Mouse (Mus musculus) adipocyte (in vitro differentiated cells): ENCODE measurements around the gene Gm4450.
"Not testable (repeated sequence)": the region's sequence is repeated elsewhere in the genome, so short reads cannot be mapped to it uniquely, and the experiment has no call there.

Source experiments
- DNase-seq: peaks from one replicate; pipeline ENCODE4 v3.0.0-alpha.2; 2016; ENCODE audit warnings: low spot score

The Gm4450 gene

DNA sequence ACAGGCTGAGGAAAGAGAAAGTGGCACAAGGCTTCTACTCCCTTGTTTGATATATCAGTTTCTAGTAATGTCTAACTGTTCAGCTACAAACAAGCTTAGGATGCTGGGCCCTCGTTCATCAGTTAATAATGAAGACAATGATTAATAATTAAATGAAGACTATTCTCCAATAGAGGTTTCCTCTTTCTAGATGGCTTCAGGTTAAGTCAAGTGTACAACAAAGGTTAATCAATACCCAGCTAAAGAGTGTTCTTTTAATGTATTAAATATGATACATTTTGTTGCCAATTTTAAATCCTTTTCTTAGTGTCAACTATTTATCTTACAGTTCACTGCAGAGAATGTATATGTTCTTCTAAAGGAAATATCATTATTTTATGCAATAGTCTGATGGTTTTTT, at the start of gene Gm4450:
Gene Gm4450, minus strand, starts transcription at position 101 of the 400 bp plus-strand sequence.
- not testable (repeated sequence) for DNase-seq

DNA sequence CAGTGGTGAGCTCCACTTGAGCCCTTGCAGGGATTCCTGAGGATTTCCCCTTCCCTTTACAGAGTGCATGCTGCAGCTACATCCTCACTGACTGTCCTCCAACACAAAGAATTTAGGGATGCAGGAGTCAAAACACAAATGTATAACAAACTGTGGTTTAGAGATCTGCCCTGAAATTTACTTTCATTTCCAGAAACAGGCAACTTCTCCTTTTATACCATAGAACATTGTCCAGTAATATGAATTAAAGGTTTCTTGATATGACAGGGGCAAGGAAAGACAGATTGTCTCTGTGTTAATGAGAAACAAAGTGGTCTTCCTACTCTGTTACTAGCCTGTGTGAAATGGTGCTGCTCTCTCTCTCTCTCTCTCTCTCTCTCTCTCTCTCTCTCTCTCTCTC, 40.5 kb upstream of the Gm4450 start:
- not testable (repeated sequence) for DNase-seq

DNA sequence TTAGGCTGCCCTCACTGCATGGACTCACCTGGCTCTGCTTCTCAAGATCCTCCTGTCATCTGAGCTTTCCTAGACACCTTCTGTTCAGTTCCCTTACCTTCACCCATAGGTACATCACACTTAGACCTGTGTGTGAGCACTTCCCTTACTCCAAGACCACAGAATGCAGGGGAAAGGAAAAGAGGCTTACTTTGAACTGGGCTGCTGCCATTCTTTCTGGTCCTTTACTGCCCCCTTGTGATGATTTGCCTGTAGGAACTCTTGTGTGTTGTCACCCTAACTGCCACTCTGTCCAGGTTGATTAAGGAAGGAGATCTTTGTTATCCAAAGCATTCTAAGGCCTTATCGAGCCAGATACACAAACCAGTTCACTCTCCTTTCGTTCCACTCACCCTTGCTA, 39.8 kb upstream of the Gm4450 start:
- DNase-seq, result not testable (repeated sequence)

DNA sequence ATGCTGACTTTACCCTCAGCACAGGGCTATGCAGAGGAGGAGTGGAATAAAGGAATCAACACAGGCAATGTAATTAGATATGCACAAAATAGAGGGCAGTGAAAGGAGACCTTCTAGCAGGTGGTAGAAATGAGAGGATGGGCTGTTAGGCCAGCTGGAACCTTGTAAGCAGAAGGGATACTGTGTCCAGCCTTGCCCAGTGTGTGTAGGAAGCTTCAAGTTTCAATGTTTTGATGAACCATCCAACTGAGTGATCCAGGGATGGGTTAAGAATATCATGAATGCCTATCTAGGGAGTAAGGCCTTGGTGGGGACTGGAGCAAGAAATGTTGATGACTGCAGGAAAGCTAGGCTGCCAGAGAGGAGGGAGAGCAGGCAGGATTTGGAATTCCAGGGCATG, 38.1 kb upstream of the Gm4450 start:
- not testable (repeated sequence) for DNase-seq

DNA sequence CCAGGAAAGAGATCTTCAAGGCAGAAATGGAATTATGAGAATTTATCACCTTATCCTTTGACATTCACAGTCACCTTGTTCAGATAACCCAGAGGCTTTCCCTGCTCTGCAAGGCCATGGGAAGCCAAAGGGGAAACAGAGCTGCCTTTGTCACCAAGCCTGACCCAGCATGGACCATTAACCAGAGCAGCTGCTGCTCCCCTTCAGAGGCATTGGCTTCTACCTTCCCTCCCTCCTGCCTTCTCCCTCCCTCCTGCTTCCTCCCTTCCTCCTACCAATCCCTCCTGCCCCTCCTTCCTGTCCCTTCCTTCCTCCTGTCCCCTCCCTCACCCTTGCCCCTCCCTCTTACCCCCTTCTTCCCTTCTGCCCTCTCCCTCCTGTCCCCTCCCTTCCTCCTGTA, 37.3 kb upstream of the Gm4450 start:
- not testable (repeated sequence) for DNase-seq

DNA sequence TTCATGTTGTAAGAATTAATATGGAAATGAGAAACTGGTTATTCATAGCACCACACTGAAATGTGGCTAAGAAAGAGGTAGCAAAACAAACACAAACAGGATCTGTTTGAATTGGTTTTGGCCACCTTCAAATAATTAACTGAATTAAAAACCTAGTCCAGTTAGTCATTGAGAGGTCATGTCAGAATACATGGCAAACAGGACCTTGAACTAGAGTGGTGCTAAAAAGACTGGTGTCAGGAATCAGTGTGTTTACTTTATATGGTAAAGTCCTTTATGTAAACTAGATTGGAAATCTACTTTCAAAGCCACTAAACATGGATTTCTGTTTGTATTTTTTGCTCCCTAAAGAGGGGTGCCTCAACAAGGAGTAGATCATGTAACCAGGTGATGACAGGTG, 14.6 kb upstream of the Gm4450 start:
- DNase-seq, result not testable (repeated sequence)

DNA sequence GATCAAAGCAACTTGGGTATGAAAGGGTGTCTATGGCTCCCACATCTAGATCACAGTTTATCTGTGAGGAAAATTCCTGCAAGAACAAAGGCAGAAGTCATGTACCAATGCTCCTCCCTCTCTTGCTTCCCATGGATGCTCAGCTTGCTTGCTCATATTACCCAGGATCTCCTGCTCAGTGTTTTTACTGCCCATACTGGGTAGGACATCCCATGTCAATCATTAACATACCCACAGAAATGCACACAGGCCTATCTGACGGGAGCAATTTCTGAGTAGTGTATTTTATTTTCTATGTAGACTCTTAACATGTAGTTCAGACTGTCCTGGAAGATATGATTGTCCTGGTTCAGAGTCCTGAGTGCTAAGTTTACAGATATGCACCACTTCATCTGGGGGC, 14.1 kb upstream of the Gm4450 start:
- not testable (repeated sequence) for DNase-seq

DNA sequence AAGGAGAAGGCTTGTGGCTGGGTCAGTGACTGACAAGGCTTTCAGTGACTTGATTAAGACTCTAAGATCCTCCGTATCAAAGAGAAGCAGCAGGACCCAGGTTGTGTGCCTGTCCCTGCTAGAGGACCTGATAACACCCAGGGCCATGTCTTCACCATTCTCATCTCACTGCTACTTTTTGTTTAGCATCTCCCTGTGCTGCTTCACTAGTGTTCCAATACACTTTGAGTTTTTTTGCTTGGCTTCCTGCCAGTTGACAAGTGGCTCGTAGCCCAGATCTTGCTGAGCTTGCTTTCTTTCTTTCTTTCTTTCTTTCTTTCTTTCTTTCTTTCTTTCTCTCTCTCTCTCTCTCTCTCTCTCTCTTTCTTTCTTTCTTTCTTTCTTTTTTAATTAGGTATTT, 12.4 kb upstream of the Gm4450 start:
- not testable (repeated sequence) for DNase-seq

DNA sequence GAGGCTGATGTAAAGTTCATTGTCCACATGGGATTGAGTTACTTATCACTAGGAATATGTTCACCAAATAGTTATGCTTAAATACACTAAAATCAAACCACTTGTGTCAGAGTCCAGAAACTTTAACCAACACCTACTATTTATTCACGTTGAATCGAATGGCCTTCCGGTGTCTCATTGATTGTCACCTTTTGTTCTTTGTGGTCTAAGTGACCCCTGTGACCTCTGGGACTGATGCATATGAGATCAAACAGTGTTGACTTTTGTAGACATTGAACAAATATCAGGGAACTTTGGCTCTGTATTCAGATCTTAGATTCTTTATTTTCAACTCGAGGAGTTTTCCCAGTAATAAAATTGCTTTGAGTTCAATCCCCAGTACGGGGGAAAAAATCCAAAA, 3.1 kb downstream of the Gm4450 start:
- not testable (repeated sequence) for DNase-seq

DNA sequence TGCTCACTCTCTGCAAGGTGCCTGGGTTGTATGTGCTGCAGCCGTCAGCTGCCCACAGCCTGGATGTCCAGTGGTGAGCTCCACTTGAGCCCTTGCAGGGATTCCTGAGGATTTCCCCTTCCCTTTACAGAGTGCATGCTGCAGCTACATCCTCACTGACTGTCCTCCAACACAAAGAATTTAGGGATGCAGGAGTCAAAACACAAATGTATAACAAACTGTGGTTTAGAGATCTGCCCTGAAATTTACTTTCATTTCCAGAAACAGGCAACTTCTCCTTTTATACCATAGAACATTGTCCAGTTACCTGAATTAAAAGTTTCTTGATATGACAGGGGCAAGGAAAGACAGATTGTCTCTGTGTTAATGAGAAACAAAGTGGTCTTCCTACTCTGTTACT, 13.0 kb downstream of the Gm4450 start:
- DNase-seq, result not testable (repeated sequence)

DNA sequence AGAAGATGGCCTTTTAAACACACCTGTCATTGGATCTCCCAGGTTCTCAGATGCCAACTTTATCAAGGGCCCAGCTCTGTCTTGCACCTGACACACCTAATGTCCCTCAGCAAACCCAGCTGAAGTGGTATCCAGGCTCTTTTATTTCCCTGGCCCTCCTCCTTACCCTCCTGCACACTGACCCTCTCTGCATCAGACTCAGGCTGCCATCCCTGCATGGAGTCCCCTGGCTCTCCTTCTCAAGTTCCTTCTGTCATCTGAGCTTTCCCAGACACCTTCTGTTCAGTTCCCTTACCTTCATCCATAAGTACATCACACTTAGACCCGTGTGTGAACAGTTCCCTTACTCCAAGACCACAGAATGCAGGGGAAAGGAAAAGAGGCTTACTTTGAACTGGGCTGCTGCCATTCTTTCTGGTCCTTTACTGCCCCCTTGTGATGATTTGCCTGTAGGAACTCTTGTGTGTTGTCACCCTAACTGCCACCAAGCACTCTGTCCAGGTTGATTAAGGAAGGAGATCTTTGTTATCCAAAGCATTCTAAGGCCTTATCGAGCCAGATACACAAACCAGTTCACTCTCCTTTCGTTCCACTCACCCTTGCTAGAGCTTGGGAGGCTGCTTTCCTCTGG, 13.7 kb downstream of the Gm4450 start:
- not testable (repeated sequence) for DNase-seq

DNA sequence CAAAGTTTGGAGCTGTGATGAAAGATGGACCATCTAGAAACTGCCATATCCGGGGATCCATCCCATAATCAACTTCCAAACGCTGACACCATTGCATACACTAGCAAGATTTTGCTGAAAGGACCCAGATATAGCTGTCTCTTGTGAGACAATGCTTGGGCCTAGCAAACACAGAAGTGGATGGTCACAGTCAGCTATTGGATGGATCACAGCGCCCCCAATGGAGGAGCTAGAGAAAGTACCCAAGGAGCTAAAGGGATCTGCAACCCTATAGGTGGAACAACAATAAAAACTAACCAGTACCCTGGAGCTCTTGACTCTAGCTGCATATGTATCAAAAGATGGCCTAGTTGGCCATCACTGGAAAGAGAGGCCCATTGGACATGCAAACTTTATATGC, 14.7 kb downstream of the Gm4450 start:
- DNase-seq, result not testable (repeated sequence)

DNA sequence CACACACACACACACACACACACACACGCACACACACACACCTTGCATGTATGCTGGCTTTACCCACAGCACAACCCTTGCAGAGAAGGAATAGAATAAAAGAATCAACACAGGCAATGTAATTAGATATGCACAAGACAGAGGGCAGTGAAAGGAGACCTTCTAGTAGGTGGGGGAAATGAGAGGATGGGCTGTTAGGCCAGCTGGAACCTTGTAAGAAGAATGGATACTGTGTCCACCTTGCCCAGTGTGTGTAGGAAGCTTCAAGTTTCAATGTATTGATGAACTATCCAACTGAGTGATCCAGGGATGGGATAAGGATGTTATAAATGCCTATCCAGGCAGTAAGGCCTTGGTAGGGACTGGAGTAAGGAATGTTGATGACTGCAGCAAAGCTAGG, 21.9 kb downstream of the Gm4450 start:
- DNase-seq, result no peak

DNA sequence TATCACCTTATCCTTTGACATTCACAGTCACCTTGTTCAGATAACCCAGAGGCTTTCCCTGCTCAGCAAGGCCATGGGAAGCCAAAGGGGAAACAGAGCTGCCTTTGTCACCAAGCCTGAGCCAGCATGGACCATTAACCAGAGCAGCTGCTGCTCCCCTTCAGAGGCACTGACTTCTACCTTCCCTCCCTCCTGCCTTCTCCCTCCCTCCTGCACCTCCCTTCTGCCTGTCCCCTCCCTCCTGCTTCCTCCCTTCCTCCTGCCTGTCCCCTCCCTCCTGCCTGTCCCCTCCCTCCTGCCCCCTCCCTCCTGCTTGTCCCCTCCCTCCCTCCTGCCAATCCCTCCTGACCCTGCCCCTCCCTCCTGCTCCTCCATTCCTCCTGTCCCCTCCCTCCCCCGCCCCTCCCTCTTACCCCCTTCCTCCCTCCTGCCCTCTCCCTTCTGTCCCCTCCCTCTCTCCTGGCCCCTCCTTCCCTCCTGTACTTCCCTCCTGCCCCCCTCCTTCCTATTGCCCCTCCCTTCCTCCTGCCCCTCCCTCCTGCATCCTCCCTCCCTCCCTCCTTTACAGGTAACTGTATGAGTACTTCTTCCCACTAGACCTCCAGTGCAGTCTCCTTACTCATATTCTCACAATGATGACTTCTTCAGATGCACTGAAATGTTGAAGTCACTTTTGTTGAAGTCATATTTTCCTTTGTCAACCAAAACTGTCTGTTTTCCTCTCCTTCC, 22.7 kb downstream of the Gm4450 start:
- no peak for DNase-seq

DNA sequence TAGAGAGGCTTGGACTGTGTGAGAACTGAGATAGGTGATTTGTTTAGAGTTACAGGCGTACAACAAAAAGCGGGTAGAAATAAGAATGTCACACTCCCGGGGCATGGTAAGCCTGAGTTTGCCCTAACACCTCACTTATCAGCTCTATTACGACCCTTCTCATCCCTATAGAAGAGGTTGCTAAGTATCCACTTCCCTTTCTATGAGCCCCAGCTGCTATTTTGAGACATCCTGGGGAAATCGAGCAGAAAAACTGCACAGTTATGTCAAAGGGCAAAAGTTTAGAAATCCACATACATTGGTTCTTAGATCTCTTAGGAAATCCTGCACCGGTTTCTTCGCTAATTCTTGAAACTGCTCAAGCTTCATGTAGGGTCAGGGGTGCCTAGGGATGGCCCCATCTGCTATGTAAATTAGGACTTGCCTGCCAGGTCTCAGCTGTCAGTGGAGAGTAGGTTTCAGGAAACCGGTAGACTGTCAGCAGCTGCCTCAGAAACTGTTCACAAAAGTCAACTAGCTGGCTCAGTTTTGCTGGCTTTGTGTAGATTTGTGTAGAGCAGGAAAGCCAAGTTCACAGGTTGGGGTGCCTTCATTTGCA, 27.9 kb downstream of the Gm4450 start:
- no peak for DNase-seq

DNA sequence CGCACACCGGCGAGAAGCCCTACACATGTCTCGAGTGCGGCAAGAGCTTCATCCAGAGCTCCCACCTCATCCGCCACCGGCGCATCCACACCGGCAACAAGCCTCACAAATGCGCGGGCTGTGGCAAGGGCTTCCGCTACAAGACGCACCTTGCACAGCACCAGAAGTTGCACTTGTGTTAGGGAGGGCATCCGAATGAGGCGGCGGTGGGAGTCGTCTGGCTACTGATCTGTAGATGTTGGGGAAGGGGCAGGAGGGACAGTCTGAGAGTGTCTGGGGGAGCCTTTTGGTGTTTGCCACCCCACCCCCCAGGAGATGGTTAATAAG, 28.5 kb downstream of the Gm4450 start:
- no peak for DNase-seq

DNA sequence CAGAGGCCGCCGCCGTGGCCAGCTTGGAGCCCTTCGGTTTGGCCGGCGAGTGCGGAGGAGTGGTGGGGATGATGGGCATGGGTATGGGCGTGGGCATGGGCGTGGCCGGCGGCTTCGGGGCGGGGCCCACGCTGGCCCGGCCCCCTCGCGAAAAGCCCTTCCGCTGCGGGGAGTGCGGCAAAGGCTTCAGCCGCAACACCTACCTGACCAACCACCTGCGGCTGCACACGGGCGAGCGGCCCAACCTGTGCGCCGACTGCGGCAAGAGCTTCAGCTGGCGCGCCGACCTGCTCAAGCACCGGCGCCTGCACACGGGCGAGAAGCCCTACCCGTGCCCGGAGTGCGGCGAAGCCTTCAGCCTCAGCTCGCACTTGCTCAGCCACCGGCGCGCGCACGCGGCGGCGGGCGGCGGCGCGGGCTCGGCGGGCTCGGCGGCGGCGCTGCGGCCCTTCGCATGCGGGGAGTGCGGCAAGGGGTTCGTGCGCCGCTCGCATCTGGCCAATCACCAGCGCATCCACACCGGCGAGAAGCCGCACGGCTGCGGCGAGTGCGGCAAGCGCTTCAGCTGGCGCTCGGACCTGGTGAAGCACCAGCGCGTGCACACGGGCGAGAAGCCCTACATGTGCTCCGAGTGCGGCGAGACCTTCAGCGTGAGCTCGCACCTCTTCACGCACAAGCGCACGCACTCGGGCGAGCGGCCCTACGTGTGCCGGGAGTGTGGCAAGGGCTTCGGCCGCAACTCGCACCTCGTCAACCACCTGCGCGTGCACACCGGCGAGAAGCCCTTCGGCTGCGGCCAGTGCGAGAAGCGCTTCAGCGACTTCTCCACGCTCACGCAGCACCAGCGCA, 29.1 kb downstream of the Gm4450 start:
- DNase-seq, result no peak

DNA sequence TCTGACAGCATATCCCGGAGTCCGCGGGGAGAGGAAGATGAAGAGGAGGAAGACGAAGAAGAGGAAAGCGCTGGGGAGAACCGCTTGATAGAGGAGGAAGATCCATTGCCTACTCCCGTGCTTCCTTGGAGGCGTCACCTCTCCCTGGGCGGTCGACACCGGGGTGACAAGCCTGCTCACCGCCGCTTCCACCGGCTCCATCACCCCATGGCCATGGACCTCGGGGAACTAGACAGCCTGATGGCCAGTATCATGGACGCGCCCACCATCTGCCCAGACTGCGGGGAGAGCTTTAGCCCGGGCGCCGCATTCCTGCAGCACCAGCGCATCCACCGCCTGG, 29.7 kb downstream of the Gm4450 start:
- no peak for DNase-seq

DNA sequence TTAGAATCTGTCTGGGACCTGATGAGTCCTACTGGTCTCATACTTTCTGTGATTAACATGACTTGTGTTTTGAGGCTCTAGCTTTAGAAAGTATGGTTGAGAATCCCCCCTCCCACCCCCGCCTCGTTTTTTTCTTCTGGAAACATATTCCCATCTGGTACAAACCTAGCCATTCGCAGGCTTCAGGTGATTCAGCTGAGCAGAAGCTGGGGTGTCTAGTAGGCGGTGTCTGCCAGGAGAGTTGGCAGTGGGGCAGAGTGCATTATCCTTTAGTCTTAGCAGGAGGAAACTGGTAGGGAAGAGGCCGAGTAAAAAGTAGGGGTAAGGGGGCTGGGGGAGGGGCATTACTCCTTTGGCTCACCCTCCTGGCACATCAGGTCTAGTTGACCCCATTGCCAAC, 30.2 kb downstream of the Gm4450 start:
- DNase-seq, result no peak

DNA sequence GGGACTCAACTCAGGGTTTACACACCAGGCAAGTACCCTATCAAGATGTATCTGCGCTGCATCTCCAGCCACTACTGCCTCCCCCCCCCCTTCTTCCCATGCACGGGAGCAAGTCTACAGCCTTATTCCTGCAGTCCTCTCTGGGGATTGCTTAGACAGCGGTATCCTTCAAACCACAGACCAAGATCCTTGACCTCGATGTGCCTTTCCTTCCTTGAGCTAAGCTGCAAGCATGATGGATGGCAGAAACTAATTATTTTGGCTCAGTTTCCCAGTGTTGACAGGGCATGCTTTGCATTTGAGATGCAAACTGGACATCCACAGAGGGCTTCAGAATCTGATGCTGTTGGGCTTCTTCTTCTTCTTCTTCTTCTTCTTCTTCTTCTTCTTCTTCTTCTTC, 34.0 kb downstream of the Gm4450 start:
- DNase-seq, result no peak

DNA sequence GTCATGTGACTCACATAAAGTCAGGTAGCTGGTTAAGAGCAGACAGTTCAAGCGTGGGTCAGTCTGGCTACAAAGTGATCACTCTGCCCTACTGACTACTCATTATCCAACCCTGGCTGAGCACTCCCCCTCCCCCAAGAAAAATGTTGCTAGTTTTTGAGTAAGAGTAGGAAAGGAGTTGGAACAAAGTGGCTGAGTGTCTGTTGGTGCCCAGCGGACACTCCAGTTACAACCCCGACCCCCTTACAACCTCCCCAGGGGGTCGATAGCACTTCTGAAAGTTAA, 37.2 kb downstream of the Gm4450 start:
- DNase-seq, result no peak

DNA sequence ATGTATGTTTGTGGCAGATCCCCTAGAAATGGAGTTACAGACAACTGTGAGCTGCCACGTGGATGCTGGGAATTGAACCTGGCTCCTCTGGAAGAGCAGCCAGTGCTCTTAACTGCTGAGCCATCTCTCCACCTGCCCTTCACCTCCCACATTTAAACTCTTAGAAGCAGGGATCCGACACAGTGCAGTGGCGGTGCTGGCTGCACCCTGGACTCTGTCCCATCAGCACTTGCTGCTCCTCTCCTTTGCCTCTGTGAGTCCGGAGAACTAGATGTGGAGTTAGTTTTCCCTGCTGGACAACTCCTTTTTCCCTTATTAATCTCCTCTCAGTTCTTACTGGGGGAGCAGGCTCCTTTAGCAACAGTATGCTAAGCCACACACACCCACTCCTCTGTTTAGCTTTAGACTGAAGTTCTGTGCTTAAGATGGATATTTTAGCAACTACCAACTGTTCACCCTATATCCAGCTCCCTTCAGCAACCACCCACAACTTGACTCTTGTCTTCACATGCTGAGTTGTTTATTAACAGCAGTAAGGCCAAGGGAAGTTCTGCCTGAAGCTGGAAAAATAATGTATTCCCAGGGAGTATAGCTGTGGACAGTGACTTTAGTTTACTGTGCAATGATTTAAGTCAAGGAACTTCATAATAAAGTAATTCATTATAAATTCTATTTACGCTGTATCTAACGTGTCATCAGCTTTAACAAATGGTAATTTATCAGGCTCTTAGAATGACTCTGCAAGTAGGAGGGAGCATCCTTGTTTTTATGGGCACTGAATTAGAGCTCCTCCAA, 37.7 kb downstream of the Gm4450 start:
- no peak for DNase-seq
